Mouse (Mus musculus): ENCODE measurements around the gene Ube2q1. TPM values are rescaled to one million over a fixed set of nuclear protein-coding genes. Genes with fewer than 3 reads are reported as not detected.

Gene Ube2q1
- polyA plus RNA-seq (2012; rRNA removed), result 25.7 and 38.1 TPM in 2 replicates

DNA sequence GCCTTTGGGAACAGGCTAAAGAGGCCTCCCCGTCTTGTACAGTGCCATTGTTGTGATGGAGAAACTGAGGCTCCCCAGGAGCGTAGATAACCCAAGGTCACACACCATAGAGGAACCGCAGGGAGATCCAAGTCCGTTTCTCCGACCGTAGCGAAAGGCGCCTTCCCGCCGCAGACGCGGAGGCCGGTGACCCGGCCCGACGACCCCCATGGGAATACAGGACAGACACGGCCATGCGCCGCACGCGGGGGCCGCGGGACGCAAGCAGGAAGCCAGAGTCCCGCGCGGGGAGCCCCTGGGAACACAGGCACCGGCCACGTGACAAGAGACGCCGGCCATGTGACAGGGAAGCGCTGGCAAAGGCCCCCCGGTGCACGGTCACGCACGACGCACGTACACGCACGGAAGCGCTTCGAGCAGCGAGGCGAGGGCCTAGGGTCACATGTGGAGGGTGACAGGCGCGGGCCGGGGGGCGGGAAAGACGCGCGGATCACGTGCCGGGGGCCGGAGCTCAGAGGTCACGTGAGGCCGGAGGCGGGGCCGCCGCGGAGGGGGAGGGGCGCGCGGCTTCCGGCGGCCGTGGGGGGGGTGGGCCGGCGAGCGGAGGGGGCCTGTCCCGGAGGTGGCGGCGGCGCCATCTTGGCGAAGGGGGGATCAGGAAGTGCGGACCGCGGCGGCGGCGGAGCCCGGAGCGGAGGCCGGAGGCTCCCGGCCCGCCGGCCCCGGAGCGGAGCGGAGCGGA lies at the start of gene Ube2q1:
Gene Ube2q1, plus strand, starts transcription at position 649 of the 742 bp plus-strand sequence.
- DNase-seq (ENCODE audit: low spot score), result peak; percentile 92

DNA sequence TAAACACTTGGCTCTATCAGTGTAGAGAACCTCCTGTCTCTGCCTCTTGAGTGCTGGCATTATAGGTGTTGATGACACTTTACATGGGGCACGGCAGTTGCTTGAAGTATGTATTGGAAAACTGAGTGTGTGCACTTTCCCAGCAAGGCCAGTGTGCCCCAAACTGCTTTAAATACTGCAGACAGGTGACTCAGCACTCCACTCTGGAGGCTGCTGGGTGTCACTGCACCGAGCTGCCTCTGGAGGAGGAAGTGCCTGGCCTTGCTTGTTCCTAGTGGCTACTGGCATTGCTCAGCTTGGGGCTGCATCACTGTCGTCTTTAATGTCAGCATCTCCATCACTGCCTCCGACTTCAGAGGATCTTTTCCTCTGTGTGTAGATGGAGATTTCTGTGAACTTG lies 46.4 kb upstream of the Ube2q1 start:
- DNase-seq (ENCODE audit: low spot score), result no peak

DNA sequence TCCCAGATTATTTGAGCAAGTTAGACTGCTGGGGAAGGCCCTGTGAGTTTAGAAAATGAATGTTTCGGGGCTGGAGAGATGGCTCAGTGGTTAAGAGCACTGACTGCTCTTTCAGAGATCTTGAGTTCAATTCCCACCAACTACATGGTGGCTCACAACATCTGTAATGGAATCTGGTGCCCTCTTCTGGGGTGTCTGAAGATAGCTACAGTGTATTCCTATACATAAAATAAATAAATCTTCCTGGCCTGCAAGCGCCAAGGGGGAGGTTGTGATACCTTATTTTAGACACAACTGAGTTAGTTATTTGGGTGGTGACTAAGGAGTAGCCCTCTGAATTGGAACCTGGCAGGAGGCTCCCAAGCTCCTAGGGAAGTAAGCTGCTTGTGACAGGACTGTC lies 44.6 kb upstream of the Ube2q1 start:
- DNase-seq (ENCODE audit: low spot score), result no peak

DNA sequence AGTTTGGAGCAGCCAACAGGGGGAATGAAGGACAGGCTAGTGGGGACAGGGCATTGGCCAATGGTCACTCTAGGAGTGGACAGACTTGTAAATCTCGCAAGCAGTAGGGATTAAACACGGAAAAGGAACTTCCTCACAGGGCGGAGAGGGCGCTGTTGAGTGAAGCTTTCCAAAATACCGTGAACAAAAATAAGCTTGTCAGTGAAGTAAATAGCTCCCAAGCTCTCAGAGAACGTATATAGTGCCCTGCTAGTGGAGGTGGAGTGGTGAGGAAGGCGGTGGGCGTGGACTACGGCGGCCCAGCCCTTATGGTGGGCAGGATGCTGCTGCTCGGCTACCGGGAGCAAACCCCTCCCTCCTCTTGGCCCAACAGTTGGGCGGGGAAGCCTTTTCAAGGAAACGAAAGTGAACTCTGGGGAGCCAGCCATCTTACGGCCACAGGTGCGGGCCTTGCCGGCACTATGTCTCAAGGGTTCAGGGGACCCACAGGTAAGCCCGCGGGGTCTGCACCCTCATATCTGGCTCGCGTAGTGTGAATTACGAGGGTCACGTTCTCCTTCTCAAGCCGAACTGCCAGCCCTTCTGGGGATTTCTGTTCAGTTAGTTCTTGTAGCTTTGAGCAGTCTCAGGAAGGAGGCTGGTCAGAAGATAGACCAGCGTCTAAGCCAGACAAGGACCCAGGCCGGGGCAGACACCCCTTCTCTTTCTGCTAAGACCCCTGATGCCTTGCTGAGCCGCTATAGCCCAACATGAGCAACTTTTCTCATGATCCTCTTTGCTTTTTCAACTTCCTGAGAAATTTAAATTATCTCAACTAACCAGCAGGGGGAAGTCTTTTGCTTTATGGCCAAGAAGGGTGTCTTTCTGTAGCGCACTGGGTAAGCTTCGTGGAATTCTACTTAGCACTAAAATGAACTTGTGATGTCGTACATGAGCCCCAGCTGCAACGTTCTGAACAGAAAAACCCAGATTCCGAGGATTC lies 42.8 kb upstream of the Ube2q1 start:
- DNase-seq (ENCODE audit: low spot score), result peak; percentile 67

DNA sequence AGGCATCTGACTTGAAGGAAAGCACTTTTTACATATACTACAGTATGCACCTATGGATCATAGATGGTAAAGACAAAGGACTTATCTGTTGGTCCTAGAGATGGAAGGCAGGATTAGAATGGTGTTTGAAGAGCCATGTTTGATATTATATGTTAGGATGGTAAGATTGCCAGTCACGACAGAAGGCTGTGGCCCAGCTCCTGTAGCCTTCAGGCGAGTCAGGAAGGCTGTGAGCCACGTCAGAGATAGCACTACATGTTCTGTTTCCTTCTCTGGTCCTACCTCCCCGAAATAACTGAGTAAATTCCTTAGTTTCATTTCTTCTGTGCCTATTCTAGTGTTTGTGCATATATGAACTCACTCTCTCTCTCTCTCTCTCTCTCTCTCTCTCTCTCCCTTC lies 41.3 kb upstream of the Ube2q1 start:
- DNase-seq (ENCODE audit: low spot score), result no peak

DNA sequence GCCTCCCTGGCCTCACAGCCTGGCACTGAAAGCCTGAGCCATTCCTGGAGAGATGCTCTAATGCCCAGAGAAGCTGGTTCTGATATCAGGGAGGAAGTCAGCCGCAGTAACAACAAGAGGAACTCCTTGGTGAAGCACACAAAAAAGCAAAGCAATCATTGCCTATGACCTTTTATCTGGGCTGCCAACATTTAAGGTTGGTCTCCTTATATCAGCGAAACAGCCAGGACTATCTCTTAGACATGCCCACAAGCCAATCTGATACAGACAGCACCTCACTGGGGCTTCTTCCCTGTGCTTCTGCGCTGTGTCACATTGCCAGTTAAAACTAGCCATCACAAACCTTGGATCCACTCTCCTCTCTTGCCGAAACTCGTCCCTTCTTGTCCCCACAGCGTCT lies 34.9 kb upstream of the Ube2q1 start:
- no peak for DNase-seq (ENCODE audit: low spot score)

DNA sequence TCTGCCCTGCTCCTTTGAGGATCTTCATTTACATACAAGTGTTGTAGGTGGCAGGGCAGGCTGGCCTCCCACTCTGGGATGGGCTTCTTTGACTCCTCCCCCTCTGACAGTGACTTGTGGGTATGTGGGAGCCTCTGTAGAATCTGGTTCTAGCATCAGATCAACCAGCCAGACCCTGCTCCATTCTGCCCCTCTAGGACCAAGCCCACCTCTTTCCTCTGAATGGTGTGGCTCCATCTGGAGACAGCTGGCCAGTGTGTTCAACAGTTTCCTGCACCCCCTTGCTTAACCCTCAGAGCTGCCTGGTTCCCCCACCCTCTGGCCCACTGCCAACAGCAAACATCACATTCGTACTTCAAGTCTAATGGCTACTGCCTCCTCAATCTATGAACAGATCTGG lies 21.1 kb upstream of the Ube2q1 start:
- no peak for DNase-seq (ENCODE audit: low spot score)

DNA sequence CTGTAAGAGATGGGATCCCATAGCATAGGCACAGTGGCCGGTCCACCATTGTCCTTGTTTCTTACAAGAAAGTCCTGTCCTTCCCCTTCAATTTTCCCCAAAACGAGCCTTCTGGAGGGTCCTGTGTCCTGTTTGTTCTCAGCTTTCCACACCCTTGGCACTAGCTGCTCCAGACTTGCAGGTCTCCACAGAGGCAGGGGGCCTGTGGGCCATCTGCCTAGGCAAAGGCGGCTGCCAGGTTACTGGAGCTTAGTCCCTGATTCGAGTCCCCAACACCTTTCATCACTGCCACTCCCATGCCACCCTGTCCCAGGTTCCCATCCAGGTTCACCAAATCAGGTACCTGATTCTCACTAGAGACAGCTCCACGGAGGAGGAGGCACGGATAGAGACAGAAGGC lies 18.1 kb upstream of the Ube2q1 start:
- no peak for DNase-seq (ENCODE audit: low spot score)

DNA sequence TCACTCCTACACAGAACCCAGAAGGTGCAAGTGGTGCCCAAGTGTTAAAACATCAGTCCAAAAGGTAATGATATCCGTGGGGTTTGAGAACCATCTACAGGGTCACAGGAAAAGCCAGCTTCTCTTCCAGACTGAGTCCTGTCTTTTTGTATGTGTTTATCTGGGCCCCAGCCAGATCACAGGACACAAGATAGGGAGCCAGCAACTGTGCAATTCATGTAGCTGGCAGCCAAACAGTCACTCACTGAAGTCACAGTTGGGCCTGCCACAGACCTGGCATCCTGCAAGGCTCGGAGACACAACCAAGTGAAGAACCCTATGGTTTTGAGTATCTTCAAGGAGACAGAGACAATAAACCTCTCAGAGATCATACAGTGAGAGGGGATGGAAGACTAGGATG lies 15.6 kb upstream of the Ube2q1 start:
- DNase-seq (ENCODE audit: low spot score), result no peak

DNA sequence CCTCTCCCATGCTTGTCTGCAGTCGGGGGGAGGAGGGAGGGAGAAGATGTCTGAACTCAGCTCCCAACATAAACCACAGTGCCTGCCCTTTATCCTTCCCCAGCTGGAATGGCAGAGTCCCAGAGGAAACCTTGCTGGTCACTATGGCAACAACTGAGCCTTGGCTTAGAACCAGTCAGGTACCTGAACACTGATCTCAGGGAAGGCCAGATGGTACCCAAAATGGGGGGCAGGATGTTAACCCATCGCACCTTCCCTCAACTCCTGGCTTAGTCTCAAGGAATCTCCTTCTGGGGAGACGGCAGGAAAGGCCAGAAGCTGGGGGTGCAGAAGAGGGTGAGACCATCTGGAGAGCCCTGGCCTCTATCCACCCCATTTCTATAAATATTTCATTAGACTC lies 13.6 kb upstream of the Ube2q1 start:
- no peak for DNase-seq (ENCODE audit: low spot score)

DNA sequence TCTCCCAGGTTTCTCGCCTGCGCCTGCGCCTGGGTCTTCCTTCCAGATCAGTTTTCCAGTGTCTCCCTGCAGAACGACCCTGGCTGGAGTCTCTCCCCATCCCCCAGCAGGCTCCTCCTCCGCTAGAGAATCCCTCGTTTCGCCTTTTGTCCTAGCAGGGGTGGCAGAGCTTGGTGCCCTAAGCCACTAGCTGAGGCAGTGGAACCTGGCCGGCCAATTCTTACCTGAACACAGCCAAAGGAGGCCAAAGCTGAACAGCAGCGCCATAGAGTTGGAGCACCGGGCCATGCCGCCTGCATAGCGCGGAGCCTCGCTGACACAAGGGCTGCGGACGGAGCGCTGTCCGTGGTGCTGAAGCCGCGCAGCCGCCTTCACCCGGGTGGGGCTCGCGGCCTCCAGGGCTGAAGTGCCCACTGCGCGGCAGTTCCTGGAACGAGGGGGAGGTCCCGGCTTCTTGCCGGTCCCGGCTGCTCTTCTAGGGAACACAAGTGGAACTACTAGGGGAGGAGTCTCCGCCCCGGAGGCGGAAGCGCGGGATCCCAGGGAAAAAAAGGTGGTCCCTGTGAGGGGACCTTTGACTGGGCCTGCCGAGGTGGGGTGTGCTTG lies 9.2 kb upstream of the Ube2q1 start, which contains the start of gene Chrnb2:
Gene Chrnb2, minus strand, starts transcription at position 514 of the 606 bp plus-strand sequence.
- DNase-seq (ENCODE audit: low spot score), result peak; percentile 60

DNA sequence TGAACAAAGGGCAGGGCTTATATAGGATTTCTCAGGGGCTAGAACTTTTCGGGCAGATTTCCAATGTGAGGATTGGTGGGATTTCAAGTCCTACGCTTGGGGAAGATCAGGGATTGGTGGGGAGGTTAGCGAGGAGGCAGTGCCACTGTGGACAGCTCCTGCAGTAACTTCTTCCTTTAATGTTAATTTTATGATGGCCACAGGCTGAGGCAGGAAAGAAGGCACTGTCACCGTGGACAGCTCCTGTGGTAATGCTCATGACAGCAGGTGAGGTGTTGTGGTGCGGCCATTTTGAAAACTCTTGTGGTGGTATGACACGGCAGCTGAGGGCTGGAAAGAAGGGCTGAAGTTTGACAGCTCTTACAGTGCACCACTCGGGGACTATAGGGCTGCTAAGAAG lies 3.8 kb upstream of the Ube2q1 start:
- DNase-seq (ENCODE audit: low spot score), result no peak

DNA sequence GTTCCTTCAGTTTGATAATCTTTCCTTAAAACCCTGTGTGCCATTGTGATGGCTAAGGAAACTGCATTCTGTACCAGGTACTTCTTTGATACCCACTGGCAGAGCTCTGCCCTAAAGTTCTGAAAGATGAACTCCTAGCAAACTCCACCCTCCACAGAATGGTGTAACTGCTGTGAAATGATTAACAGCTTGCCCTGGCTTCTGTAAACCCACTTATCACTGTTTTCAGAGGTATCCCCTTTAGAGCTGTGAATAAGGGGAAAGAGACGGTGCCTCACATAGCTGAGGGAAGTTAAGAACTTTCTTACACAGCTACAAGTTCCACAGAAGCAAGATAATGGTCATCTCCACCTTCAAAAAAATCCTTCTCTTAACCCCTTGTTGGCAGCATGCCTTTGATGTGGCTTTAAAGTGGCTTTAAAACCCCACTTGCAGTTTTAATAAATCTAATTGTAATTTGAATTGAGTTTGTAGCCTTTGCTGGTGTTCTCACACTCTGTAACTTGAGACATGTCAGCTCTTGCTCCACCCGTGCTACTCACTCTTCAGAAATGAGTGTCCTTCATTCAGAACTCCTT lies 2.9 kb upstream of the Ube2q1 start:
- no peak for DNase-seq (ENCODE audit: low spot score)

DNA sequence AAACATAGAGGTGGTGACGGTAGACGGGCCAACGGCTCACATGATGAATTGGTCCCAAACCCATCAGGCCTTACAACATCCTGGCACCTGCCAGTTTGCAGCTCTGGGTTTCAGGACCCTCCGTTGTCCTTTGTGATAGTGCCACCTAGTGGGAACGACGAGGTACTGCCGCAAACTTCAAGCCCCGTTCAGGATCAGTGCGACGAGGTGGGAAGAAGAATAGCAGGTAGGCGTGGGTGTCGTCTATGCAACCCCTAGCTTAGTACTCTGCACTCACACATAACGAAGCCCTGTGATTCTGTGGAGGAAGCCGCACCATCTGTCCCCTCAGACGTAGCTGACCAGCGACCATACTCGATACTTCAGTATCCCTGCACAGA lies 838 bp upstream of the Ube2q1 start:
- DNase-seq (ENCODE audit: low spot score), result peak; percentile 51

DNA sequence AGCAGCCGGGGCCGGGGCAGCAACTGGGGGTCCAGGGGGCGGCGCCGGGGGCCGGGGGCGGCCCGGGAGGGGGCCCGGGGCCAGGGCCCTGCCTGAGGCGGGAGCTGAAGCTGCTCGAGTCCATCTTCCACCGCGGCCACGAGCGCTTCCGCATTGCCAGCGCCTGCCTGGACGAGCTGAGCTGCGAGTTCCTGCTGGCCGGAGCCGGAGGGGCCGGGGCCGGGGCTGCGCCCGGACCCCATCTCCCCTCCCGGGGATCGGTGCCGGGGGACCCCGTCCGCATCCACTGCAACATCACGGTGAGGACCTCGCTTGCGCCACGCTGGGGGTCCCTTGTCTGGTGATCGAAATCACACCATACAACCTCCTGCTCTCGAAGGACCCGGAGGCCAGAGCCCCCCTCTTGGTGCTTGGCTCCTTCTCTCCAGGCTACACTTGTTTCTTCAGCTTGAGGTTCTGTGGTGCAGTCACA lies 360 bp downstream of the Ube2q1 start:
- DNase-seq (ENCODE audit: low spot score), result no peak

DNA sequence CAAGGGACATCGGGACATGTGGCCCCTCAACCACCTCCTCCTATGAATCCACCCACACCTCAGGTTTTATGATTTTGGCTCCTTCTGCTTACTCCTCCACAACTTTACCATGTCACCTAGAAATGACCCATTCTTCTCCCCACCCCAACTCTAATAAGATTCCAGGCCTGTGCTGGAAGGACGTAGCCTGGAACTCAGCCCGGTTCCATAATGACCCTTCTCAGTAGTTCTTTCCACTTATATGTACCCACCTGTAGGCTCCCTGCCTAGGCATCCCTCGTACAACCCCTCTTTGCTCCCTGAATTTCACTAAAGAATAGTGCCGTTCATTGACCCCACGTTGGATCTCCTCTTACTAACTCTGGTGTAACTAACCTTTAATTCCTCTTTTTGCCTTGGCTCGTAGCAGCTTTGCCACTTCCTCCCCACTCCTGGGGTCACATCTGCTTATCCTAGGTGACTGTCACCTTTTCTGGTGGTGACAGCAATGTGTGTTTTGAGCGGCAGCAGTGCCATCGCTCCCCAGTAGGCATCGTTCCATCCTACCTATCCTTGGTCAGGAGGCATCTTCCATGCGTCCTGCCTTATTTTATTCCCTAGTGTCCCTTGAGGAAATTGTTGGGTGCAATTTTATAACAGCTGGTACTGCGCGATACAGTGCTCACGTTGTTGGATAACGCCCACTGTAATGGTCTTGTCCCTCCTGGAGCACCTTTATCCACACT lies 982 bp downstream of the Ube2q1 start:
- no peak for DNase-seq (ENCODE audit: low spot score)

DNA sequence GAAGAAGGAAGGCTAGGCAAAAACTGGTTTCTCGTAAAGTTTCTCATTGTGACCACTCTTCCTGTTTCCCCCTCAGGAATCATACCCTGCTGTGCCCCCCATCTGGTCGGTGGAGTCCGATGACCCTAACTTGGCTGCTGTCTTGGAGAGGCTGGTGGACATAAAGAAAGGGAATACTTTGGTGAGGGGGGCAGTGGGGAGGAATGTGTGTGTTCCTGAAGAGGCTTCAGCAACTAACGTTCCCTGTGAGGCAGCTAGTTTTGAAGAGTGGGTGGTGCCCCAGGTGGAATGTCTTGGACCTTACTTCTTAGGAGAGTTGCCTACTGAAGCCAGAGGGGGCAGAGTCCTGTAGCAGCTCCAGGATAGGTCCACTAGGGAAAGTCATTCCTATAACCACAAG lies 2.6 kb downstream of the Ube2q1 start:
- no peak for DNase-seq (ENCODE audit: low spot score)

DNA sequence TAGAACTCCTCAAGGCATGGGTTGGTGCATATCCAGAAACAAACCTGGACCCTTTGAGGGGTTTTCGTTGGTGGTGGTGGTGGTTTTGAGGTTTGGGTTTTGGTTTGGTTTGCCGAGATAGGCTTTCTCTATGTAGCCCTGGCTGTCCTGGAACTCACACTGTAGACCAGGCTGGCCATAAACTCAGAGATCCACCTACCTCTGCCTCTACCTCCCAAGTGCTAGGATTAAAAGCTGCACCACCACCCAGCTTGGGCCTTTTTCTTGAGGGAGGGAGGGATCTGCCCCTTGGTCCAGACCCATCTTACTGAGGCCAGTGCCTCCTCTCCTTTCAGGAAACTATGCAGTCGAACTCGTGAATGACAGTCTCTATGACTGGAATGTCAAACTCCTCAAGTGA lies 6.7 kb downstream of the Ube2q1 start:
- no peak for DNase-seq (ENCODE audit: low spot score)

DNA sequence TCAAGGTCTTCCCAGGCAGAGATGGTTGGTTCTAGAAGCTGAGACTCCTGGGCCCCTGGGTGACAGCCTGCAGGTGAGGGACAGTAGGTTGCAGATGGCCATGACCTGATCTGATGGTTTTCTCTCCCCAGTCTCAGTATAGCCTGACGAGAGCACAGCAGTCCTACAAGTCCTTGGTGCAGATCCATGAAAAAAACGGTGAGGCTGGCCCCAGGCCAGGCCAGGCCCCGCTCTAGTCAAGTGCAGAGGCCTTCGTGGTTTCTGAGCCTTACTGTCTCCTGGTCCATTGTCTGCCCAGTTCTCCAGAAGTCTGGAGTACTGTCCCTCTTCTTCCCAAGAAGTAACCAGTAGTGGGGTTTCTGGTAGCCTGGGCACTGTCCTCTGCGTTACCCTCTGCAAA lies 8.2 kb downstream of the Ube2q1 start:
- DNase-seq (ENCODE audit: low spot score), result no peak

DNA sequence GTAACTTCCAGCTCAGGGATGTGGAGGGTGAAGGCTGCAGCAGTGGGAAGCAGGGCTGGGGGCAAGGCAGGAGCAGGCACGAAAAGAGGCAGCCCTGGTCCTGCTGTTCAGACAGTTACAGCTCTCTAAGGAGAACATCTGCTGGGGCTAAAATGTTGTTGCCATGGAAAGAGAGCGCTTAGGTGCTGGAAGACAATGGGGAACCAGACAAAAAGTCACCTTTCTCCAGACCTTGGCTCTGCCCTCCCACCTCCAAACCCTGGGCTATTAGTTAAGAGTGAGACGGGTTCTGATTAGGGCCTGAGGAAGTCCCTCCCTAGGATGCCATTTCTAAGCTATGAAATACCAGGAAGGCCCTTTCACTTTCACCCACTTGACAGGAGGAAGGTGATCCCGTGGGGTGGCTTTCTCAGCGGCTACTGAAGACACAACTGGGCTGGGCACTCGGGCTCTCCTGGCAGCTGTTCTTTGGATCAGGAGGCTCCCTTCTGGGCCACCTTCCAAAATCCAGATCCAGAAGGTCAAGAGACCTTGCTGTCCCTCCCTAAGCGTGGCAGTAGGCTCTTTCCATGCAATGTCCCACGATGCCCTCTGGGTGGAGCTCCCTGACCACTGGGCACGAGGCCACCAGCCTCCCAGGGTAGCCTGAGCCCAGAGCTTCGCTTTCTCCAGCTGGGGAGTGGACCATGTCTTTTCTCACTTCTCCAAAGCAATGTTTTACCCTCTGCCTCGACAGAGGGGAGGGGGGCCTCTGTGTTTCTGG lies 11.8 kb downstream of the Ube2q1 start:
- peak; percentile 64 for DNase-seq (ENCODE audit: low spot score)

DNA sequence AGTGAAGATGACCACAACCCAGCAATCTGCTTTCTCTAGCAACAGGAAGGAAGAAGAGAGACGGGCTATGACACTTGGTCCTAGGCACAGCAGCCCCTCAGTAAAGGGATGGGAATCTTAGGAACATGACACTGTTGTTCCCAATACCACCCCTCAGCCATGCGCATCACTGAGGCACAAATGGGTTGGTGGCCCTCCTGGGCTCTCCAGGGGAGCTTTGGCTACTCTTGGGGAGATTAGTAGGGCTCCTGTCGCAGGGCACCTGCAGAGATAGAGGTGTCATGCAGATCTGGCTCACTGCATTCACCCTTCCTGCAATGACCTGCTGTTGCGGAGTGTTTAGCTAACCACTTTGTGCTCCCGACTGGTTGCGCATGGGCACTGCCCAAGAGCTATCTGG lies 12.9 kb downstream of the Ube2q1 start:
- no peak for DNase-seq (ENCODE audit: low spot score)

Measured in urinary bladder, adult 2 months (tissue).